Mouse (Mus musculus) cerebellum, postnatal 10 days (tissue): ENCODE measurements around the gene Foxp1.

Source experiments
- DNase-seq, 2 experiments: peaks; one replicate each; pipeline ENCODE4 v3.0.0; 2021; ENCODE audit warnings: mixed read lengths in 2 of 2

Foxp1 gene

GRCm38 (mm10) chr6:99322132-99322904 lies 200.2 kb downstream of the Foxp1 start:
- no peak for DNase-seq

GRCm38 (mm10) chr6:99320444-99320843 lies 202.1 kb downstream of the Foxp1 start:
- DNase-seq: no peak

- peak; percentile 14 to 15 for DNase-seq
These were observed 202.8 kb downstream of the Foxp1 start for GRCm38 (mm10) chr6:99319415-99320405.

- DNase-seq: no peak
These were observed 207.8 kb downstream of the Foxp1 start for GRCm38 (mm10) chr6:99314746-99315145.

GRCm38 (mm10) chr6:99310529-99310928 lies 212.0 kb downstream of the Foxp1 start:
- no peak for DNase-seq

GRCm38 (mm10) chr6:99310171-99310500 lies 212.4 kb downstream of the Foxp1 start:
- DNase-seq: no peak

GRCm38 (mm10) chr6:99309466-99310170 lies 212.9 kb downstream of the Foxp1 start:
- DNase-seq: no peak

- no peak for DNase-seq
These were observed 216.8 kb downstream of the Foxp1 start for GRCm38 (mm10) chr6:99305751-99306150.

- no peak for DNase-seq
These were observed 217.3 kb downstream of the Foxp1 start for GRCm38 (mm10) chr6:99305236-99305635.

- no peak for DNase-seq
These were observed 219.7 kb downstream of the Foxp1 start for GRCm38 (mm10) chr6:99302662-99303435.

GRCm38 (mm10) chr6:99301923-99302322 lies 220.6 kb downstream of the Foxp1 start:
- DNase-seq: no peak

GRCm38 (mm10) chr6:99300235-99300634 lies 222.3 kb downstream of the Foxp1 start:
- DNase-seq: no peak

- DNase-seq: no peak
These were observed 223.3 kb downstream of the Foxp1 start for GRCm38 (mm10) chr6:99299196-99299595.

- DNase-seq: no peak
These were observed 225.0 kb downstream of the Foxp1 start for GRCm38 (mm10) chr6:99297535-99297934.

- DNase-seq: no peak
These were observed 227.0 kb downstream of the Foxp1 start for GRCm38 (mm10) chr6:99295495-99295894.

- peak; percentile 70 to 73 for DNase-seq
These were observed 233.3 kb downstream of the Foxp1 start for GRCm38 (mm10) chr6:99289220-99289619.

GRCm38 (mm10) chr6:99285026-99285425 lies 237.5 kb downstream of the Foxp1 start:
- DNase-seq: no peak

- no peak for DNase-seq
These were observed 238.5 kb downstream of the Foxp1 start for GRCm38 (mm10) chr6:99284019-99284418.

- DNase-seq: peak; percentile 53 to 54
These were observed 239.5 kb downstream of the Foxp1 start for GRCm38 (mm10) chr6:99282866-99283657.

GRCm38 (mm10) chr6:99281433-99281832 lies 241.1 kb downstream of the Foxp1 start:
- DNase-seq: no peak

GRCm38 (mm10) chr6:99280619-99281018 lies 241.9 kb downstream of the Foxp1 start:
- DNase-seq: no peak
